Mouse (Mus musculus) heart, postnatal 10 days (tissue): Measurements from ENCODE around the gene Mink1. TPM values are rescaled to one million over a fixed set of nuclear protein-coding genes. Genes with fewer than 3 reads are reported as not detected.

ENCODE experiments used
- DNase-seq, 2 experiments: peaks; one replicate each; pipeline ENCODE4 v3.0.0; 2021
- intact Hi-C: fragments of 180-260 bp; cut with DNase I; formaldehyde crosslinking; loops from one replicate; pipeline ENCODE4 v1.15.1; 2025
- total RNA-seq, 2 experiments: library from RNA; stranded (reverse); gene quantifications; 2 replicates each; pipeline ENCODE4 v1.2.3; 2021

Mink1 gene
- total RNA-seq, 2 experiments from 2014 or later, result 40.4 to 43.3 TPM

DNA sequence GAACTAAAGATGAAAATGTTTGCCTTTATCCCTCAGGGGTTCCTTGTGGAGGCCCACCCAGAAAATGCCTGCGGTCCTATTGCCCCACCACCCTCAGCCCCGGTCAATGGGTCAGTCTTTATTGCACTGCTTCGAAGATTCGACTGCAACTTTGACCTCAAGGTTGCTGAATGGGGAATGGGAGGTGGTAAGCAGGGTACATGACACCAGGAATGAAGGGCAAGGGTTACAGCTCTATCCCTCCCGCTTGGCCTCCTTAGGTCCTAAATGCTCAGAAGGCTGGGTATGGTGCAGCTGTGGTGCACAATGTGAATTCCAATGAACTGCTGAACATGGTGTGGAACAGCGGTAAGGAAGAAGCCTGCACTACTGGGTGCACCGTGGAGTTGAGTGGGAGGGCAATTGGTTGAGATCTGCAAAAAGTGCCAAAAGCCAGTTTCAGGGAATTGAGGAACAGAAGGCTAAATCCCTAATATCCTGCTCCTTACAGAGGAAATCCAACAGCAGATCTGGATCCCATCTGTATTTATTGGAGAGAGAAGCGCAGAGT is 86.6 kb downstream of the Mink1 start:
- intact Hi-C loops, result no loop called here
- no peak for DNase-seq

GRCm38 (mm10) chr11:70650322-70651175 is 87.9 kb downstream of the Mink1 start:
- no peak for DNase-seq
- intact Hi-C loops, result no loop called here

DNA sequence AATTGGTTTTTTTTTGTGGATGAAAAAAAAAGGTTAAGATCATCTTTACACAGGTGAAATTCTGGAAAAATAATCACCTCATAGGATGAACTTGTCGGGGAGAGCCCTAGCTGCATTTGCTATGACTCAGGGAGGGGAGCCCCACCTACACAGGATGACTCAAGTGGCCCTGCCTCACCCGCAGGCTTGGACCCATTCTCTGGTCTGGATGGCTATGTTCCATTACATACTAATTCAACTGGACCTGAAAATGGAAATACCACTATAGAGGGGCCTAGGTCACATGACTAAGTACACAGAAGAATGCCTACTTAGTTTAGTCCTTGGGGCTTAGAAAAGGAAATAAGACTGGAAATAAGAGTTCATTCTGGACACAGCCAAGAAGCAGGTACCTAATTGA is 88.7 kb downstream of the Mink1 start:
- peak in 1 of 2 experiments; percentile 12 for DNase-seq
- intact Hi-C loops, result no loop called here

DNA sequence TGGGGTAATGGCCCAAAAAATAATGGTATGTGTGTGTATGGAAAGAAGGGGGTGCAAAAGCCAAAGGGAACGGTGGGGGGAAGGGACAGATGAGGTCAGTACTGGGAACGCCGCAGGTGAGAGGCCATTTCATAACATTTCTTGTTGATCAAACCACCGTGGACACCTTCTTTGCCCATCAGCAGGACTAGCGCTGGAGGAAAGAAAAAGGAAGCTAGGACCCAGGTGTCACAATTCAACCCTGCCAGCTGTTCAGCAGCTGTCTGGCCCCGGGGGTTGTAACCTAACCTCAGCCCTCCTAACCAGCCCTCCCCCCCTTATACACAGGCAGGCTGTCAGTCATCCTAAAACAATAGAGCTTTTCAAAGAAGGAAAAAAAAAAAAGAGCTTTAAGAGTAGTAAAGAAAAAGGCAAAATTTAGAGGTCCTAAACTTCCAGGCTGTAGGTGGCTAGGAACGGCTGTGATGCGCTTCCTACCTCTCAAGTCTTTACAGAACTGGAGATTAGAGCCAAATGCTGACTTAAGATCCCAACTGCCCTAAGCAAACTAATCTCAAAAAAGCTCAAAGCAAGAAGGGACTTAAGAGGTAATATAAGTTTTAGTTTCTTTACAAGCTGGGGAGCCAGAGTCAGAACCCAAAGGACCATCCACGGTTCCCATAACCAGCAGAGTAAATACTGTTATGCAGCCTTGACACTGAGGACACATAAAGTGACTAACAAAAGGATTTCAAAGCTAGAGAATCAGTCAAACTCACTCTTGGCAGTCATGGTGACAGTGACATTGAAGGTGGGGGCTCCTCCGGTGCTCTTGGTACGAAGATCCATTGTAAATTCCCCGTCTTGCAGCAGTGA is 89.6 kb downstream of the Mink1 start:
- DNase-seq, result peak in 1 of 2 experiments; percentile 32
- intact Hi-C loops, result no loop called here

GRCm38 (mm10) chr11:70652884-70653344 is 90.2 kb downstream of the Mink1 start:
- peak in 1 of 2 experiments; percentile 32 for DNase-seq
- intact Hi-C loops, result no loop called here

- intact Hi-C loops, result no loop called here
- DNase-seq, result peak; percentile 75 to 76
Observed at GRCm38 (mm10) chr11:70653345-70654197, 90.9 kb downstream of the Mink1 start.

DNA sequence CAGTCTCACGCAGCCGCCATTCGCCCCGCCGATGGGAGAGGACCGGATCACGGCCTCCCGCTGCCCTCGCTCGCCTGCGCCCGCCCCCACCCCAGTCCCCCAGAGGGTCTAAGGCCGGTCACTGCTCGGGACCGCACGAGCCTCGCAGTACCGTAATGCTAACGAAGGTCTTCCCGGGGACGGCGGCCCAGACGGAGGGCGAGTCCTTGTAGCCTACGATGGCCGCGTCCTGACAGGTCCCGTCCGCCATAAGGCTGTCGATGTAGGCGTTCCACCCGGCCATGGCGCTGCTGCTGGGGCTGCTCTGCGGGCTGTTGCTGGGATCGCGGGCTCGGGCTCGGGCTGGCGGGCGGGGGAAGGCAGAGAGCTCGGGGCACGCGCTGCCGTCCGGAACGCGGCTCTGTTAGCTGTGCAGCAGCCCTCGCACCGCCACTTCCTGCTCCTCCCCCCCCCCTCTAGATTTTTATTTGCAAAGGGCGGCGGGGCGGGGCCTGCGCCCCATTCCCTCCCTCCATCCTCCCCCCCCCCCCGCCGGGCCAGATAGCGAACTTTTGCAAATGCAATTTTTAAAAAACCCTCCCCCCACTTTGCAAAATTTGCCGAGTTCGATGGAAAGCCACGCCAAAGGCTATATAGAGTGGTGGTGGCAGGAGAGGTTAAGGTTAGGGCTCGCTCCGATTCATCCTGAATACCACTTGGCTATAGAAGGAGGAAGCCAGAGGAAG is 91.7 kb downstream of the Mink1 start, which contains the start of gene Pfn1:
TSS of gene Pfn1 (minus strand) at position 447 of the 725 bp plus-strand sequence.
- peak; percentile 78 for DNase-seq
- intact Hi-C loops, result no loop called here

- intact Hi-C loops, result no loop called here
- DNase-seq, result peak; percentile 90 to 92
Observed at GRCm38 (mm10) chr11:70654923-70655570, 92.4 kb downstream of the Mink1 start.

- peak; percentile 82 to 83 for DNase-seq
Observed at GRCm38 (mm10) chr11:70655571-70656455, 93.1 kb downstream of the Mink1 start.

DNA sequence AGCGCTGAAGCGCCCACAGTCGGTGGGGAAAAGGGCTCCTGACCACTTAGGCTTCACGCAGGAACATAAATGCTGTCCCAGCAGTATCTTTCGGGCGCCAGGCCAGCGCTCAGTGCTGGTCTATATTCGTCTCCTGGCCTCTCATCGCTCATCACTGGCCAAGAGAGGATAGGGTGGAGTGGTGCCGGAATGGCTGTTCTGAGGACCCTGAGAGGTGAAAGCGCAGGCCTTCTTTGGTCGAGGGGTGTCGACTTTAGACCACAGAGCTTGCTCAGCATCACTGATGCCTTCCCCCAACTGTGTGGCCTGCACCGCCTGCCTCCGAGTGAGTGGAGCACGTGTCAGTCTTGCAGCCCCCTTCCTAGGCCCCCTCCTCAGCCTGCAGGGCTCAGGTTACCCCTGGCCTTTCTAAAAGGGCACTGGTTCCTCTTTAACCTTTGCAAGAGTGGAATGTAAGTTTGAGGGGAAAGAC is 93.8 kb downstream of the Mink1 start:
- intact Hi-C loops, result no loop called here
- DNase-seq, result peak; percentile 90 to 92

More at GRCm38 (mm10) chr11:70655571-70656455, 93.1 kb downstream of the Mink1 start:
- intact Hi-C loops, result no loop called here

GRCm38 (mm10) chr11:70656964-70657363 is 94.3 kb downstream of the Mink1 start, which contains the start of gene Eno3:
Eno3 (plus strand) TSS chr11:70657202.
- peak; percentile 72 to 81 for DNase-seq
- intact Hi-C loops, result loop anchor here (1.0 kb wide), 1 partner anchor 10 kb away; no protein-coding TSS in a partner anchor

- DNase-seq, result peak in 1 of 2 experiments; percentile 53
- intact Hi-C loops, result loop anchor here (1.0 kb wide), 1 partner anchor 10 kb away; no protein-coding TSS in a partner anchor
Observed at GRCm38 (mm10) chr11:70657573-70657972, 94.9 kb downstream of the Mink1 start.

DNA sequence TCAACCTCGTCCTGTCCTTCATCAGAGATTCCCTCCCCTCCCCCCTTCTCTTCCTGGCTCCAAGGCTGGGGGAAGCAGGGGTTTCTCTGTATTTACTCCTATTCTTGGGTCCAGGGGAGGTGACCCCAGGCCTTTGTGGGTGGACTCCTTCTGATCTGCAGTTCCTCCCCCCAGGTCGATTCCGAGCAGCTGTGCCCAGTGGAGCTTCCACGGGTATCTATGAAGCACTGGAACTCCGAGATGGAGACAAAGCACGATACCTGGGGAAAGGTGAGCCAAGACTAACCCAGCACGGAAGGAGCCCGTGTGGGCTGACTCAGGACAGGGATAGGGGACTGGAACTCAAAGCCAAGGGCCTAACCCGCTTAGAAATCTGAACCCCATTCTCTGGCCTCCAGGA is 95.3 kb downstream of the Mink1 start:
- intact Hi-C loops, result loop anchor here (1.0 kb wide), 1 partner anchor 9 kb away; no protein-coding TSS in a partner anchor

DNA sequence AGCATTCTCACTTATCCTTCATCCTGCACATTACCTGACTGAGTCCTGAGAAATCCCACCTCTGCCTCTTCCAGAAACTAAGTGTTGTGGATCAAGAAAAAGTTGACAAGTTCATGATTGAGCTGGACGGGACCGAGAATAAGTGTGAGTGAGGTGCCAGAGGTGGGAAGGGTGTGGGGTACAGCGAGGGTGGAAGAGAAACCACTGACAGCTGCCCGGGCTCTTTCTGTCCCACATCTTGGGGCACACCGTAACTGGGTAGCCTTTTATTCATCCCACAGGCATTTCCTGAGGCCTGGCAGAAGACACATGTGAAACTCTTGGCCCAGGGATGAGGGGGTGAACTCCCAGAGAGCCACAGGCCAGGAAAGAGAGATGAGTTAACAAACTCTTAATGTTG is 95.8 kb downstream of the Mink1 start:
- no peak for DNase-seq
- intact Hi-C loops, result no loop called here

More for the DNA sequence above, 95.3 kb downstream of the Mink1 start:
- no peak for DNase-seq

GRCm38 (mm10) chr11:70658942-70659341 is 96.3 kb downstream of the Mink1 start:
- DNase-seq, result no peak
- intact Hi-C loops, result no loop called here

GRCm38 (mm10) chr11:70660571-70660970 is 97.9 kb downstream of the Mink1 start:
- intact Hi-C loops, result no loop called here
- DNase-seq, result no peak

GRCm38 (mm10) chr11:70663101-70663500 is 100.4 kb downstream of the Mink1 start:
- intact Hi-C loops, result no loop called here
- no peak for DNase-seq
